Mouse (Mus musculus): Measurements from ENCODE around the gene Slc22a15. TPM values are rescaled to one million over a fixed set of nuclear protein-coding genes. Genes with fewer than 3 reads are reported as not detected.

The Slc22a15 gene
- polyA plus RNA-seq, 1 experiment, result 1.8 TPM

GRCm38 (mm10) chr3:101854075-101854474, 70.2 kb downstream of the Slc22a15 start:
- H3K9ac ChIP-seq (ENCODE audit: low read depth, poor library complexity, severe bottlenecking), result no peak overlapping the region
- no peaks in the 10 kb centered on the region for H3K9me3 ChIP-seq (replicated peaks; ENCODE audit: control insufficient read depth, insufficient read depth, low read length, poor library complexity, severe bottlenecking)
- H3K27ac ChIP-seq (ENCODE audit: insufficient read depth, low read length), result no peak overlapping the region
- H3K36me3 ChIP-seq (ENCODE audit: control insufficient read depth, insufficient read depth, low read length, poor library complexity, severe bottlenecking), result no peaks in the 10 kb centered on the region
- TF ChIP-seq EP300 (IDR thresholded peaks at IDR 0.05; ENCODE audit: insufficient read depth, low read depth, low read length) (no peak), POLR2A (IDR thresholded peaks at IDR 0.05; ENCODE audit: insufficient read depth, low read length) (no peak), CTCF (IDR thresholded peaks at IDR 0.05; ENCODE audit: low read depth, low read length) (no peak)
- no peaks in the 10 kb centered on the region for H3K27me3 ChIP-seq (ENCODE audit: control insufficient read depth, insufficient read depth, low read length, poor library complexity, severe bottlenecking)
- H3K4me3 ChIP-seq (ENCODE audit: low read depth, low read length), result no peak overlapping the region
- H3K4me1 ChIP-seq (ENCODE audit: control insufficient read depth, insufficient read depth, low read length), result no peaks in the 10 kb centered on the region

- TF ChIP-seq EP300 (IDR thresholded peaks at IDR 0.05; ENCODE audit: insufficient read depth, low read depth, low read length), result no peak
- no peak for TF ChIP-seq CTCF (IDR thresholded peaks at IDR 0.05; ENCODE audit: low read depth, low read length)
- no peak for TF ChIP-seq POLR2A (IDR thresholded peaks at IDR 0.05; ENCODE audit: insufficient read depth, low read length)
- no peaks in the 10 kb centered on the region for H3K4me1 ChIP-seq (ENCODE audit: control insufficient read depth, insufficient read depth, low read length)
- no peaks in the 10 kb centered on the region for H3K9me3 ChIP-seq (replicated peaks; ENCODE audit: control insufficient read depth, insufficient read depth, low read length, poor library complexity, severe bottlenecking)
- H3K36me3 ChIP-seq (ENCODE audit: control insufficient read depth, insufficient read depth, low read length, poor library complexity, severe bottlenecking), result no peaks in the 10 kb centered on the region
- H3K9ac ChIP-seq (ENCODE audit: low read depth, poor library complexity, severe bottlenecking), result no peak overlapping the region
- H3K4me3 ChIP-seq (ENCODE audit: low read depth, low read length), result no peak overlapping the region
- no peaks in the 10 kb centered on the region for H3K27me3 ChIP-seq (ENCODE audit: control insufficient read depth, insufficient read depth, low read length, poor library complexity, severe bottlenecking)
- H3K27ac ChIP-seq (ENCODE audit: insufficient read depth, low read length), result no peak overlapping the region
Observed at GRCm38 (mm10) chr3:101851363-101851762, 72.9 kb downstream of the Slc22a15 start.

- Histone ChIP-seq H3K9ac (ENCODE audit: low read depth, poor library complexity, severe bottlenecking) (no peak within 1 kb of the TSS), H3K9me3 (replicated peaks; ENCODE audit: control insufficient read depth, insufficient read depth, low read length, poor library complexity, severe bottlenecking) (no peaks in the 10 kb centered on the region), H3K4me3 (ENCODE audit: low read depth, low read length) (no peak within 1 kb of the TSS), H3K36me3 (ENCODE audit: control insufficient read depth, insufficient read depth, low read length, poor library complexity, severe bottlenecking) (no peaks in the 10 kb centered on the region), H3K4me1 (ENCODE audit: control insufficient read depth, insufficient read depth, low read length) (no peaks in the 10 kb centered on the region), H3K27me3 (ENCODE audit: control insufficient read depth, insufficient read depth, low read length, poor library complexity, severe bottlenecking) (no peaks in the 10 kb centered on the region), H3K27ac (ENCODE audit: insufficient read depth, low read length) (no peak within 1 kb of the TSS)
- TF ChIP-seq CTCF (IDR thresholded peaks at IDR 0.05; ENCODE audit: low read depth, low read length), result no peak
- TF ChIP-seq POLR2A (IDR thresholded peaks at IDR 0.05; ENCODE audit: insufficient read depth, low read length), result no peak
- no peak for TF ChIP-seq EP300 (IDR thresholded peaks at IDR 0.05; ENCODE audit: insufficient read depth, low read depth, low read length)
Observed at GRCm38 (mm10) chr3:101848816-101849215, 75.4 kb downstream of the Slc22a15 start, which contains the start of gene Mab21l3. Gene Mab21l3 (minus strand): TSS chr3:101848959.

- Histone ChIP-seq H3K4me1 (ENCODE audit: control insufficient read depth, insufficient read depth, low read length) (no peaks in the 10 kb centered on the region), H3K4me3 (ENCODE audit: low read depth, low read length) (no peak overlapping the region), H3K9ac (ENCODE audit: low read depth, poor library complexity, severe bottlenecking) (no peak overlapping the region), H3K36me3 (ENCODE audit: control insufficient read depth, insufficient read depth, low read length, poor library complexity, severe bottlenecking) (no peaks in the 10 kb centered on the region), H3K9me3 (replicated peaks; ENCODE audit: control insufficient read depth, insufficient read depth, low read length, poor library complexity, severe bottlenecking) (no peaks in the 10 kb centered on the region), H3K27me3 (ENCODE audit: control insufficient read depth, insufficient read depth, low read length, poor library complexity, severe bottlenecking) (no peaks in the 10 kb centered on the region), H3K27ac (ENCODE audit: insufficient read depth, low read length) (no peak overlapping the region)
- no peak for TF ChIP-seq POLR2A (IDR thresholded peaks at IDR 0.05; ENCODE audit: insufficient read depth, low read length)
Observed at GRCm38 (mm10) chr3:101846096-101846495, 78.2 kb downstream of the Slc22a15 start.

GRCm38 (mm10) chr3:101842372-101843094, 81.7 kb downstream of the Slc22a15 start:
- Histone ChIP-seq H3K36me3 (ENCODE audit: control insufficient read depth, insufficient read depth, low read length, poor library complexity, severe bottlenecking) (no peaks in the 10 kb centered on the region), H3K9me3 (replicated peaks; ENCODE audit: control insufficient read depth, insufficient read depth, low read length, poor library complexity, severe bottlenecking) (no peaks in the 10 kb centered on the region), H3K27ac (ENCODE audit: insufficient read depth, low read length) (no peak overlapping the region), H3K4me3 (ENCODE audit: low read depth, low read length) (no peak overlapping the region), H3K27me3 (ENCODE audit: control insufficient read depth, insufficient read depth, low read length, poor library complexity, severe bottlenecking) (no peaks in the 10 kb centered on the region), H3K4me1 (ENCODE audit: control insufficient read depth, insufficient read depth, low read length) (no peaks in the 10 kb centered on the region), H3K9ac (ENCODE audit: low read depth, poor library complexity, severe bottlenecking) (no peak overlapping the region)
- no peak for TF ChIP-seq EP300 (IDR thresholded peaks at IDR 0.05; ENCODE audit: insufficient read depth, low read depth, low read length)
- no peak for TF ChIP-seq CTCF (IDR thresholded peaks at IDR 0.05; ENCODE audit: low read depth, low read length)
- no peak for TF ChIP-seq POLR2A (IDR thresholded peaks at IDR 0.05; ENCODE audit: insufficient read depth, low read length)

GRCm38 (mm10) chr3:101839327-101839726, 84.9 kb downstream of the Slc22a15 start:
- H3K4me3 ChIP-seq (ENCODE audit: low read depth, low read length), result no peak overlapping the region
- no peaks in the 10 kb centered on the region for H3K27me3 ChIP-seq (ENCODE audit: control insufficient read depth, insufficient read depth, low read length, poor library complexity, severe bottlenecking)
- H3K9me3 ChIP-seq (replicated peaks; ENCODE audit: control insufficient read depth, insufficient read depth, low read length, poor library complexity, severe bottlenecking), result no peaks in the 10 kb centered on the region
- no peaks in the 10 kb centered on the region for H3K4me1 ChIP-seq (ENCODE audit: control insufficient read depth, insufficient read depth, low read length)
- no peaks in the 10 kb centered on the region for H3K36me3 ChIP-seq (ENCODE audit: control insufficient read depth, insufficient read depth, low read length, poor library complexity, severe bottlenecking)
- H3K9ac ChIP-seq (ENCODE audit: low read depth, poor library complexity, severe bottlenecking), result no peak overlapping the region
- no peak overlapping the region for H3K27ac ChIP-seq (ENCODE audit: insufficient read depth, low read length)
- no peak for TF ChIP-seq EP300 (IDR thresholded peaks at IDR 0.05; ENCODE audit: insufficient read depth, low read depth, low read length)
- TF ChIP-seq CTCF (IDR thresholded peaks at IDR 0.05; ENCODE audit: low read depth, low read length), result peak; percentile 5
